Mouse (Mus musculus): ENCODE measurements around the gene Oxnad1. TPM values are rescaled to one million over a fixed set of nuclear protein-coding genes. Genes with fewer than 3 reads are reported as not detected.
A peak's percentile ranks its signal among the peaks of the same experiment; 100 is the strongest.
"Not testable (repeated sequence)": the region's sequence is repeated elsewhere in the genome, so short reads cannot be mapped to it uniquely, and the experiment has no call there.

The Oxnad1 gene
- total RNA-seq, 2 experiments from 2014 or later = 0.58 to 6.8 TPM

- ATAC-seq (replicated peaks; ENCODE audit: low FRiP score, poor library complexity, severe bottlenecking) = not testable (repeated sequence)
Observed at GRCm38 (mm10) chr14:32136467-32136866, 51.3 kb downstream of the Oxnad1 start.

- ATAC-seq (replicated peaks; ENCODE audit: low FRiP score, poor library complexity, severe bottlenecking) = no peak
Observed at GRCm38 (mm10) chr14:32140359-32140965, 55.3 kb downstream of the Oxnad1 start.

GRCm38 (mm10) chr14:32141723-32142122 is 56.5 kb downstream of the Oxnad1 start, which contains the start of gene Msmb:
Gene Msmb, plus strand, starts transcription at chr14:32142023.
- ATAC-seq (replicated peaks; ENCODE audit: low FRiP score, poor library complexity, severe bottlenecking) = no peak

GRCm38 (mm10) chr14:32144734-32145133 is 59.6 kb downstream of the Oxnad1 start:
- no peak for ATAC-seq (replicated peaks; ENCODE audit: low FRiP score, poor library complexity, severe bottlenecking)

GRCm38 (mm10) chr14:32145401-32145800 is 60.2 kb downstream of the Oxnad1 start:
- peak; percentile 57 for ATAC-seq (replicated peaks; ENCODE audit: low FRiP score, poor library complexity, severe bottlenecking)

- ATAC-seq (replicated peaks; ENCODE audit: low FRiP score, poor library complexity, severe bottlenecking) = peak; percentile 92
Observed at GRCm38 (mm10) chr14:32145809-32146511, 60.8 kb downstream of the Oxnad1 start.

- ATAC-seq (replicated peaks; ENCODE audit: low FRiP score, poor library complexity, severe bottlenecking) = peak; percentile 62
Observed at GRCm38 (mm10) chr14:32146578-32146977, 61.4 kb downstream of the Oxnad1 start.

- no peak for ATAC-seq (replicated peaks; ENCODE audit: low FRiP score, poor library complexity, severe bottlenecking)
Observed at GRCm38 (mm10) chr14:32150872-32151271, 65.7 kb downstream of the Oxnad1 start.

GRCm38 (mm10) chr14:32152243-32152965 is 67.2 kb downstream of the Oxnad1 start:
- no peak for ATAC-seq (replicated peaks; ENCODE audit: low FRiP score, poor library complexity, severe bottlenecking)

Other genes with a start within 250 kb of the Oxnad1 start
- gene Galnt15, start 56.4 kb upstream of the Oxnad1 start, total RNA-seq (2015; ENCODE audit: low replicate concordance) = not detected in 2 replicates
- gene Galnt15, start 56.4 kb upstream of the Oxnad1 start, total RNA-seq (2017; ENCODE audit: low replicate concordance) = 0.09 TPM in 1 of 2 replicates, not detected in the other
- 0.77 and 15.9 TPM in 2 replicates for gene Dph3, start 355 bp downstream of the Oxnad1 start, total RNA-seq (2015; ENCODE audit: low replicate concordance)
- gene Dph3, start 355 bp downstream of the Oxnad1 start, total RNA-seq (2017; ENCODE audit: low replicate concordance) = 10.4 and 30.1 TPM in 2 replicates
- not detected in 2 replicates for gene Msmb, start 56.6 kb downstream of the Oxnad1 start, total RNA-seq (2015; ENCODE audit: low replicate concordance)
- 5.2 TPM in 1 of 2 replicates, not detected in the other for gene Msmb, start 56.6 kb downstream of the Oxnad1 start, total RNA-seq (2017; ENCODE audit: low replicate concordance)
- gene Ncoa4, start 74.5 kb downstream of the Oxnad1 start, total RNA-seq (2015; ENCODE audit: low replicate concordance) = 661 and 684 TPM in 2 replicates
- 773 and 931 TPM in 2 replicates for gene Ncoa4, start 74.5 kb downstream of the Oxnad1 start, total RNA-seq (2017; ENCODE audit: low replicate concordance)
- 41.2 and 49.4 TPM in 2 replicates for gene Timm23, start 116.5 kb downstream of the Oxnad1 start, total RNA-seq (2015; ENCODE audit: low replicate concordance)
- gene Timm23, start 116.5 kb downstream of the Oxnad1 start, total RNA-seq (2017; ENCODE audit: low replicate concordance) = 11.2 and 15.3 TPM in 2 replicates
- 12.7 and 19.2 TPM in 2 replicates for gene Parg, start 116.6 kb downstream of the Oxnad1 start, total RNA-seq (2015; ENCODE audit: low replicate concordance)
- gene Parg, start 116.6 kb downstream of the Oxnad1 start, total RNA-seq (2017; ENCODE audit: low replicate concordance) = 28.6 and 39.1 TPM in 2 replicates
- 0.21 TPM in 1 of 2 replicates, not detected in the other for gene Ogdhl, start 236.6 kb downstream of the Oxnad1 start, total RNA-seq (2015; ENCODE audit: low replicate concordance)
- not detected in 2 replicates for gene Ogdhl, start 236.6 kb downstream of the Oxnad1 start, total RNA-seq (2017; ENCODE audit: low replicate concordance)

All from erythroblast, adult 5-6 weeks (primary cell).